Mouse (Mus musculus) limb, embryonic 12.5 days (tissue): ENCODE results near the gene Gm20715. TPM values are rescaled to one million over a fixed set of nuclear protein-coding genes. Genes with fewer than 3 reads are reported as not detected.
"Not testable (repeated sequence)": the region's sequence is repeated elsewhere in the genome, so short reads cannot be mapped to it uniquely, and the experiment has no call there.

ENCODE experiments used
- ATAC-seq: fragments of 200-750 bp; cut with Nextera tagmentation; 2 replicates; pipeline ENCODE4 v1.8.0; 2017; ENCODE audit warnings: low read depth, moderate TSS enrichment; ENCODE audit not compliant: insufficient number of reproducible peaks, insufficient read depth, low FRiP score, low TSS enrichment
- H3K27ac ChIP-seq: fragments of 300-500 bp; sonication (generic); 2 replicates; pipeline ENCODE4 v1.5.1; 2016; ENCODE audit warnings: mild to moderate bottlenecking, moderate library complexity
- H3K27me3 ChIP-seq: fragments of 300-500 bp; sonication (generic); 2 replicates; pipeline ENCODE4 v1.6.1; 2016; ENCODE audit warnings: mild to moderate bottlenecking, moderate library complexity
- H3K36me3 ChIP-seq: fragments of 300-500 bp; sonication (generic); 2 replicates; pipeline ENCODE4 v1.6.1; 2016; ENCODE audit warnings: mild to moderate bottlenecking, moderate library complexity
- H3K4me1 ChIP-seq: fragments of 300-500 bp; sonication (generic); replicated peaks from 2 replicates; pipeline ENCODE4 v1.6.1; 2016
- H3K4me2 ChIP-seq: fragments of 300-500 bp; sonication (generic); 2 replicates; pipeline ENCODE4 v1.6.1; 2016; ENCODE audit warnings: mild to moderate bottlenecking, moderate library complexity
- H3K4me3 ChIP-seq: fragments of 300-500 bp; sonication (generic); replicated peaks from 2 replicates; pipeline ENCODE4 v1.5.1; 2016; ENCODE audit warnings: mild to moderate bottlenecking
- H3K9ac ChIP-seq: fragments of 300-500 bp; sonication (generic); replicated peaks from 2 replicates; pipeline ENCODE4 v1.6.1; 2016; ENCODE audit warnings: mild to moderate bottlenecking, moderate library complexity
- H3K9me3 ChIP-seq: fragments of 300-500 bp; sonication (generic); 2 replicates; pipeline ENCODE4 v1.6.1; 2016; ENCODE audit warnings: mild to moderate bottlenecking, moderate library complexity
- WGBS: fragments of 180-500 bp; shearing (Covaris S2); methylation state at CpG from one replicate; pipeline ENCODE4 v1.1.7; 2016; 5-methylcytosine and 5-hydroxymethylcytosine counted together
- polyA plus RNA-seq: library from polyadenylated mRNA; unstranded; fragments of >200 nt; fragmentation: Nextera tagmentation; extraction: Ambion mirVana; gene quantifications from 2 replicates; pipeline ENCODE4 v1.2.1, GENCODE M21; 2016

Gm20715 gene
- polyA plus RNA-seq, 1 experiment from 2014 or later = not detected

DNA sequence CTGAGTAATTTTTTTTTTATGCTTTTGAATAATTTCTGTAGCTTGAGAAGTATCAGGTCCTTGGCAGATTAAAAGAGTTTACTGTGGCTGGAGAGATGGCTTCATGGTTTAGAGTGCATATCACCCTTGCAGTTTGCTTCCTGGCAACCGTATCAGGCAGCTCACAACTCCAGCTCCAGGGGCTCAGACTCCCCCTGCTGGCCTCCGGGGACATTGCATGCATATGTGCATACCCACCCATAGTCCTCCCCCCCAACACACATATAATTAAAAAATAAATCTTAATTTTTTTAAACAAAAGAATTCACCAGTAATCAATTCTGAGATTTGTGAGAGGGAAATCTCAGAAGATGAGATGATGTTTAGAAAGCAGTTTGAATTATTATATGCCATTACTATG lies 20.3 kb downstream of the Gm20715 start:
- ATAC-seq = no peak
- WGBS = 59% methylated on average over 2 of the region's 2 CpGs
- H3K9ac ChIP-seq = no peak overlapping the region
- no peaks in the 10 kb centered on the region for H3K4me1 ChIP-seq
- H3K4me3 ChIP-seq = no peak overlapping the region
- no peak overlapping the region for H3K27ac ChIP-seq
- H3K9me3 ChIP-seq = peaks cover 19% of the 10 kb centered on the region; the same call in 1 of the 2 replicates
- no peaks in the 10 kb centered on the region for H3K36me3 ChIP-seq
- H3K4me2 ChIP-seq = no peak overlapping the region
- no peaks in the 10 kb centered on the region for H3K27me3 ChIP-seq

DNA sequence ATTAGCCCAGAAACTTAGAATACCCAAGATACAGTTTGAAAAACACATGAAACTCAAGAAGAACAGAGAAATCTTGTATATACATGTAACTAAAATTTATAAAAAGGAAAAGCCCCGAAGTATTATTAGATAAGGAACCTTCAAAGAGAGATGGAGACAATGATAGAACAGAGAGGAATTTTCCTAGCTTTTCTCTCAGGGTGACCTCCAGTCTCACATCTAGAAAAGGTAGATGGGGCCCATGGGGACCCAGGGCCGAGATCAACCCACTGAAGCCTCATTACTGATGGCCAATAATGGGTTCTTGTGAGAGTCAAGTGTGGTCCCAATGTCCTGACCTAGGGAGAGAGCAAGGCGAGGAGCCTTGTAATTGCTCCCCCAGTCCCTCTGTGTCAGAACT lies 28.3 kb downstream of the Gm20715 start, which contains the start of gene Olfr1344:
TSS of gene Olfr1344 (plus strand) at position 301 of the 400 bp plus-strand sequence.
- H3K9ac ChIP-seq = no peak within 1 kb of the TSS
- H3K27ac ChIP-seq = no peak within 1 kb of the TSS
- ATAC-seq = no peak
- no peaks in the 10 kb centered on the region for H3K27me3 ChIP-seq
- H3K4me1 ChIP-seq = no peaks in the 10 kb centered on the region
- H3K36me3 ChIP-seq = no peaks in the 10 kb centered on the region
- no peak within 1 kb of the TSS for H3K4me3 ChIP-seq
- H3K9me3 ChIP-seq = 0 out of 2 replicates have a peak, but pooled peaks cover 6% of the 10 kb centered on the region
- H3K4me2 ChIP-seq = no peak within 1 kb of the TSS
- WGBS = 85% methylated on average over 3 of the region's 3 CpGs

DNA sequence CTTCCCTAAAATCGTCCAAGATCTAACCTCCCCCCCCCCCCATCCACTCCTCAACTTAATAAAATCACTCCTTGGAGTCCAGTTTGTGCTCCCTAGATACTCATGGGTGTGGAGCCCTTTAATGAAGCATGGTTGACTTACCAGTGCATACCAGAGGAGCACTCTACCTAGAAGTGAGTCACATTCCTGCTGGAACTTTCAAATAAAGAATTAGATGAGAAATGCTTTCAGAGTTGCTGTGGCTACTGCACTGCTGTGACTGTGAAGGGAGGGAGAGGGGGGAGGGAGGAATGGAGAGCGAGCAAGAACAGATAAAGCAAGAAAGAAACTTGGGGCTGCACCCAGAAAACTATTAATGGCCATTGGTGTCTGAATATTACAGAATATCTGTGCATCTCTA lies 31.1 kb downstream of the Gm20715 start:
- no peaks in the 10 kb centered on the region for H3K27me3 ChIP-seq
- H3K4me1 ChIP-seq = no peaks in the 10 kb centered on the region
- no peak overlapping the region for H3K4me3 ChIP-seq
- WGBS = 70% methylated on average over 2 of the region's 2 CpGs
- no peak overlapping the region for H3K9ac ChIP-seq
- H3K36me3 ChIP-seq = no peaks in the 10 kb centered on the region
- ATAC-seq = no peak
- no peak overlapping the region for H3K4me2 ChIP-seq
- H3K27ac ChIP-seq = no peak overlapping the region
- H3K9me3 ChIP-seq = peaks cover 7% of the 10 kb centered on the region; the same call in 1 of the 2 replicates

DNA sequence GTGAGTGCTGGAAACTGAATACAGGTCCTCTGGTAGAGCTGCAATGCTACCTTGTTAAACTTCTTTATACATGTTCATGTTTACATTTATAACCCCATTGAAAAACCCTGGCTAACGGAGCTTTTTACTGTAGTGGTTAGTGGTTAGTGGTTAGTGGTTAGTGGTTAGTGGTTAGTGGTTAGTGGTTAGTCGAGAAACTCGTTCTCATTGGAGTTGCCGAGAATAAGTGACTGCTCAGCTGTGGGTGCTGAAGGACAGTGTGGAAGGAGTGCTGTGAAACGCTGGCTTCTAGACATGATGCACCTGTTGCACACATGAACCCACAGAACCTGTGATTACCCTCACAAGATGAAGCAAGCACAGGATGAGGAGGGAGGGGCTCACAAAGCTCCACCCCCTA lies 37.7 kb downstream of the Gm20715 start:
- H3K4me1 ChIP-seq = no peaks in the 10 kb centered on the region
- no peaks in the 10 kb centered on the region for H3K36me3 ChIP-seq
- H3K4me3 ChIP-seq = no peak overlapping the region
- no peak overlapping the region for H3K27ac ChIP-seq
- H3K9ac ChIP-seq = no peak overlapping the region
- ATAC-seq = no peak
- H3K4me2 ChIP-seq = no peak overlapping the region
- H3K27me3 ChIP-seq = no peaks in the 10 kb centered on the region
- WGBS = 86% methylated on average over 5 of the region's 5 CpGs
- H3K9me3 ChIP-seq = peaks cover 25% of the 10 kb centered on the region; the same call in 1 of the 2 replicates

DNA sequence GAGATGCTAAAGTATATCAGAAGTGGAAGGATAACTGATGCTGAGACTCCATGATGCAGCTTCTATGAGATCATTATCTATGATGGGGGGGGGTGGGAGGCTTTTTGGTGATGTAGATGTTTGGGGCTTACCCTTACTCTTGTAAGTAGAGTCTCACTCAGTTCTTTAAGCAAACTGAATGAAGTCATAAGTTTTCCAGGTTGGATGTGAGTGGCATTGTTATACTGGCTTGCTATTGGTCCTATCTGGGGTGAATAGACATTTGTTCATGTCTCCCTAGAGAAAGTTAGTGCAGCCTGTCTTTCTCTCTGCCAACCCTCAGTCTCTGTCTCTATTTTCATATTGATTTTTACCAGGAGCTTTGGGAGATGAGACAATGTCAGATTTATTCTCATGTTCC lies 45.8 kb downstream of the Gm20715 start, which contains the start of gene Olfr1336:
TSS of gene Olfr1336 (plus strand) at position 301 of the 400 bp plus-strand sequence.
- H3K27me3 ChIP-seq = no peaks in the 10 kb centered on the region
- no peaks in the 10 kb centered on the region for H3K36me3 ChIP-seq
- H3K4me2 ChIP-seq = no peak within 1 kb of the TSS
- H3K4me3 ChIP-seq = no peak within 1 kb of the TSS
- peaks cover 28% of the 10 kb centered on the region; the same call in 1 of the 2 replicates for H3K9me3 ChIP-seq
- H3K27ac ChIP-seq = no peak within 1 kb of the TSS
- no peak within 1 kb of the TSS for H3K9ac ChIP-seq
- H3K4me1 ChIP-seq = no peaks in the 10 kb centered on the region
- ATAC-seq = no peak

DNA sequence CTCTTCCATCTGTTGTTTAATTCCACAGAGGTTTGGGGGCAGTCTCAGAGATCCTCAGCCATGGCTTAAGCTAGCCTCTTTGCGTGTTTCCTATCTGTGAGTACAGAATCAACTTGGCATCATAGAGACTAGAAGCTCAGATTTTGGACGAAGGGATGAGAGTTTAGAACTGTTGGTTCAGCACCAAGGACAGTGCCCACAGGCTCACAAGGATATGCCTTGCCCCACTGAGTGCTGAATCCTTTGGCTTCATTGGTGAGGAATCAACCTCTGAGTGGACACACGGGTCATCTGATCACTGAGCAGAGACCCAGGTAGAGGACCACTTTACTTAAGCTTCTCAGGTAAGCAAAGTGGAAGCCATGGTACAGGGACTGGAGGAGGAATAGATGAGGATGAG lies 46.3 kb downstream of the Gm20715 start:
- 43% methylated on average over 3 of the region's 3 CpGs for WGBS
- Histone ChIP-seq H3K4me2 (no peak overlapping the region), H3K9ac (no peak overlapping the region), H3K27me3 (no peaks in the 10 kb centered on the region), H3K27ac (no peak overlapping the region), H3K4me1 (no peaks in the 10 kb centered on the region), H3K4me3 (no peak overlapping the region), H3K36me3 (no peaks in the 10 kb centered on the region), H3K9me3 (peaks cover 28% of the 10 kb centered on the region; the same call in 1 of the 2 replicates)
- ATAC-seq = no peak

DNA sequence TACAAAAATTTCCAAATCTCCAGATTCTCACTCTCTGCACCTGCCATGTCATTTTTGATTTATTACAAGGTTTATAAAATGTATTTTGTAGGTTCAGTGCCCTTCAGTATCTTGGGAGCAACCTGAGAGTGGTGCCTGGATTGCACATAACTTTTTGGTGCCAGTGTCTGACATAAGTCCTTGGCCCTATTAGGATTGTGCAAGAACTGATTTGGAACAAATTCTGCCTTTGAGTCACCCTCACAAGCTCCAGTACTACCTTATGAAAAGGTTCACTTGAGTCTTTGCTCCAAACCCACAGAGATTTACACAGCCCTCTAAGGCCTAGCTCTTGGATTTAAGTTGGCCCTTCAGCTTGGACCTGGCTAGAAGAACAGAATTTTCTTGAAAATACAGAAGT lies 56.9 kb downstream of the Gm20715 start, which contains the start of gene Olfr1346:
TSS of gene Olfr1346 (plus strand) at position 151 of the 400 bp plus-strand sequence.
- Histone ChIP-seq H3K4me2 (no peak within 1 kb of the TSS), H3K9ac (no peak within 1 kb of the TSS), H3K27ac (no peak within 1 kb of the TSS), H3K27me3 (no peaks in the 10 kb centered on the region), H3K9me3 (no peaks in the 10 kb centered on the region), H3K36me3 (no peaks in the 10 kb centered on the region), H3K4me3 (no peak within 1 kb of the TSS), H3K4me1 (no peaks in the 10 kb centered on the region)
- no peak for ATAC-seq

DNA sequence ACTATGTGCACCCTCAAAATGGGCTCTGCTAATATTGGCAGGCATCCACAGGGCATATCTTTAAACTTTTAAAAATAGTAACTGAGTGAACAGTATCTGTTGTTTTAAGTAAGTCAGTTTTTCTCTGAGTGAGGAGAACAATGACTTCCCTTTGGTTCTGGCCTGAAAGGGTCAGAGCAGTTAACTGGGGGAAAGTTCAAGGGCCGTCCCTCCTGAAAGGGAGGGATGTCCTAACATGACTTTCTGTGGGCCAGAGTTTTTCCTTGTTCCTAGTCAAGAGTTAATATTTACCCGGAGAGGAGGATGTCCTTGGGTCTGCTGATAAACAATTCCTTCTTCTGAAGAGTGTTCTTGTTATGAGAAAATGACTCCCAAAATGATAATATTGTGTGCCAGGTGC lies 67.6 kb downstream of the Gm20715 start:
- H3K4me2 ChIP-seq, H3K4me1 ChIP-seq, H3K36me3 ChIP-seq, H3K4me3 ChIP-seq, H3K9ac ChIP-seq, H3K27me3 ChIP-seq, H3K27ac ChIP-seq, ATAC-seq: not testable (repeated sequence)
- 76% methylated on average over 2 of the region's 2 CpGs for WGBS
- H3K9me3 ChIP-seq = peaks cover 36% of the 10 kb centered on the region

DNA sequence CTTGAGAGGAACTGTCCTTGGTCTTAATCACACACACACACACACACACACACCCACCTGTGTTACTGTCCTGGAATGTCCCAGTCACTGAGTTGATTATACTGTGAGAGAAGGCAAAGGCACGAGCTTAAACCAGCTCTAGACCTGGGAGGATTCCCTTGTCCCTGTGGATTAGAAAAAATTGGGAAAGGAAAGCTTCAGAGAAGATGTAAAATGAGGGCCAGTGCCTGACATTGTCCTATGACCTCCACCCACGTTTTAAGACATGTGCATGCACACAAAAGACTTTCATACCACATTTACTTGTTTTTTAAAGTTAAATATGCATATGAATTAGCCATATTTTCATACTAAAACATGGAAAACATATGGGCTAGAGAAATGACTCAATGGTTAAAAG lies 76.8 kb downstream of the Gm20715 start, which contains the start of gene Olfr5:
TSS of gene Olfr5 (minus strand) at position 101 of the 400 bp plus-strand sequence.
- H3K4me2 ChIP-seq = no peak within 1 kb of the TSS
- no peaks in the 10 kb centered on the region for H3K27me3 ChIP-seq
- H3K27ac ChIP-seq = no peak within 1 kb of the TSS
- peaks cover 10% of the 10 kb centered on the region; the same call in 1 of the 2 replicates for H3K9me3 ChIP-seq
- ATAC-seq = no peak
- no peak within 1 kb of the TSS for H3K9ac ChIP-seq
- 42% methylated on average over 2 of the region's 2 CpGs for WGBS
- no peaks in the 10 kb centered on the region for H3K36me3 ChIP-seq
- H3K4me3 ChIP-seq = no peak within 1 kb of the TSS
- no peaks in the 10 kb centered on the region for H3K4me1 ChIP-seq

Other genes with a start within 250 kb of the Gm20715 start
- 73.5 and 81.0 TPM in 2 replicates for gene Zfp444, start 238.1 kb upstream of the Gm20715 start, polyA plus RNA-seq
- not detected in 2 replicates for gene Galp, start 213.2 kb upstream of the Gm20715 start, polyA plus RNA-seq
- not detected in 2 replicates for gene Zscan5b, start 188.0 kb upstream of the Gm20715 start, polyA plus RNA-seq
- gene Epp13, start 157.6 kb upstream of the Gm20715 start, polyA plus RNA-seq = not detected in 2 replicates
- gene Zfp667, start 123.7 kb upstream of the Gm20715 start, polyA plus RNA-seq = 8.3 and 8.8 TPM in 2 replicates
- gene Zfp583, start 79.0 kb upstream of the Gm20715 start, polyA plus RNA-seq = 8.2 and 8.8 TPM in 2 replicates
- 3.5 and 4.1 TPM in 2 replicates for gene Gm3854, start 66.5 kb upstream of the Gm20715 start, polyA plus RNA-seq
- gene Zfp78, start 47.0 kb upstream of the Gm20715 start, polyA plus RNA-seq = 1.8 and 2.1 TPM in 2 replicates
- gene Zfp28, start 27.0 kb upstream of the Gm20715 start, polyA plus RNA-seq = 11.1 and 12.3 TPM in 2 replicates
- 0.26 and 0.35 TPM in 2 replicates for gene Smim17, start 11.6 kb upstream of the Gm20715 start, polyA plus RNA-seq
- not detected in 2 replicates for gene Olfr1344, start 28.4 kb downstream of the Gm20715 start, polyA plus RNA-seq
- not detected in 2 replicates for gene Olfr1336, start 45.9 kb downstream of the Gm20715 start, polyA plus RNA-seq
- gene Olfr1346, start 56.8 kb downstream of the Gm20715 start, polyA plus RNA-seq = not detected in 2 replicates
- gene Olfr5, start 76.7 kb downstream of the Gm20715 start, polyA plus RNA-seq = not detected in 2 replicates
- gene Olfr1347, start 89.5 kb downstream of the Gm20715 start, polyA plus RNA-seq = not detected in 2 replicates
- not detected in 2 replicates for gene Olfr1348, start 98.5 kb downstream of the Gm20715 start, polyA plus RNA-seq
- not detected in 2 replicates for gene Olfr1349, start 112.7 kb downstream of the Gm20715 start, polyA plus RNA-seq
- gene Olfr1350, start 154.6 kb downstream of the Gm20715 start, polyA plus RNA-seq = not detected in 2 replicates